Mouse (Mus musculus): Measurements from ENCODE around the gene Ppie.

- no peak for TF ChIP-seq CTCF (IDR thresholded peaks at IDR 0.05; ENCODE audit: insufficient read depth, low read depth, low read length)
- TF ChIP-seq POLR2A (IDR thresholded peaks at IDR 0.05; ENCODE audit: insufficient read depth, low read depth, low read length) = no peak
Observed at GRCm38 (mm10) chr4:123092621-123093020, 47.1 kb downstream of the Ppie start.

Measured in olfactory bulb, adult 2 months (tissue).